Mouse (Mus musculus): ENCODE measurements around the gene Zfp566.

GRCm38 (mm10) chr7:30092666-30093065 lies 2.3 kb upstream of the Zfp566 start:
- no peak for TF ChIP-seq CTCF (IDR thresholded peaks at IDR 0.05; ENCODE audit: control insufficient read depth, insufficient read depth, low read length)
- TF ChIP-seq POLR2A (IDR thresholded peaks at IDR 0.05; ENCODE audit: borderline replicate concordance, control insufficient read depth, low read depth, low read length): no peak

Measured in bone marrow, adult 2 months (tissue).